Mouse (Mus musculus): ENCODE data around the gene Scn2b. TPM values are rescaled to one million over a fixed set of nuclear protein-coding genes. Genes with fewer than 3 reads are reported as not detected.
A peak's percentile ranks its signal among the peaks of the same experiment; 100 is the strongest.

Gene Scn2b
- polyA plus RNA-seq, 1 experiment from 2014 or later, result 3.9 TPM

GRCm38 (mm10) chr9:45103211-45103979, 14.2 kb upstream of the Scn2b start:
- Histone ChIP-seq H3K9ac (no peak overlapping the region), H3K4me3 (ENCODE audit: low read depth, low read length) (no peak overlapping the region), H3K9me3 (ENCODE audit: low read depth, low read length) (no peaks in the 10 kb centered on the region), H3K4me1 (ENCODE audit: insufficient read depth) (no peaks in the 10 kb centered on the region), H3K36me3 (ENCODE audit: insufficient read depth) (no peaks in the 10 kb centered on the region), H3K27me3 (ENCODE audit: insufficient read depth, low read length) (no peaks in the 10 kb centered on the region), H3K4me2 (no peak overlapping the region), H3K27ac (ENCODE audit: low read depth) (no peak overlapping the region)
- no peak for TF ChIP-seq CTCF (IDR thresholded peaks at IDR 0.05; ENCODE audit: low read depth)
- WGBS, result 47% methylated on average over 11 of the region's 11 CpGs
- ATAC-seq (ENCODE audit: insufficient read depth) (no peak), DNase-seq (no peak)

DNA sequence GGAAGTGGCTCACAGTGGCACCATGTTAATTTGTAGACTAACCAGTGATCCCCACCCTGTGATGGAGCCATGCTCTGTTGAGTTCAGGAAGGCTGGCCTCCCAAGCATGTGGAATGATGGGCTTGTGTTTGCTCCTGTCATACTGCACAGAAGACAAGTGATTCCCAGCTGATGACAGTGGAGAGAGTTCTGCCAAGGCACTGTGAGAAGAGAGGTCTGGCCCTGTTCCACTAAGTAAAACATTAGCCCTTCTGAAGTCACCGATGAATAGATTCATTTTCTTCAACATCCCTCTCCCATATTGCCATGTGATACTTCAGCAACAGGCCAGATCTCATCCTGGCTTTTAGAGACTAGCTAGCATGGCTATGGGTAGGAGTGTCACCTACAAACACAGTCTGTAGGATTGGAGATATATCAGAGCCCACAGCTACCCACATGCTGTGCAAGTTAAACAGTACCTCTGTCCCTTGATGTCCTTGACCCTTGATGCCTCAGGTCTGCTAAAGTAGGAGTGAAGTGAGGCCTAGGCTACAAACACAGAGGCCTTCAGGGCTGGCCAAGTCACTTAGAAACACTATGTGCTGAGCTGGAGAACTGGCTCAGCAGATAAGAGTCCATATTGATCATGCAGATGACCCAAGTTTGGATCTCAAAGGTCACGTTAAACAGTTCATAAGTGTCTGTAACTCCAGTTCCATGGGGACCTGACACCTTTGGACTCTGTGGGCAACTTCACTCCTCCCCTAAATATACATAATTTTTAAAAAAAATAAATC, 11.8 kb upstream of the Scn2b start:
- no peaks in the 10 kb centered on the region for H3K27me3 ChIP-seq (ENCODE audit: insufficient read depth, low read length)
- DNase-seq, result no peak
- no peak overlapping the region for H3K4me2 ChIP-seq
- no peaks in the 10 kb centered on the region for H3K36me3 ChIP-seq (ENCODE audit: insufficient read depth)
- no peaks in the 10 kb centered on the region for H3K4me1 ChIP-seq (ENCODE audit: insufficient read depth)
- no peak overlapping the region for H3K27ac ChIP-seq (ENCODE audit: low read depth)
- H3K9ac ChIP-seq, result no peak overlapping the region
- H3K9me3 ChIP-seq (ENCODE audit: low read depth, low read length), result no peaks in the 10 kb centered on the region
- no peak for TF ChIP-seq CTCF (IDR thresholded peaks at IDR 0.05; ENCODE audit: low read depth)
- H3K4me3 ChIP-seq (ENCODE audit: low read depth, low read length), result no peak overlapping the region
- WGBS, result 69% methylated on average over 2 of the region's 2 CpGs
- no peak for ATAC-seq (ENCODE audit: insufficient read depth)

DNA sequence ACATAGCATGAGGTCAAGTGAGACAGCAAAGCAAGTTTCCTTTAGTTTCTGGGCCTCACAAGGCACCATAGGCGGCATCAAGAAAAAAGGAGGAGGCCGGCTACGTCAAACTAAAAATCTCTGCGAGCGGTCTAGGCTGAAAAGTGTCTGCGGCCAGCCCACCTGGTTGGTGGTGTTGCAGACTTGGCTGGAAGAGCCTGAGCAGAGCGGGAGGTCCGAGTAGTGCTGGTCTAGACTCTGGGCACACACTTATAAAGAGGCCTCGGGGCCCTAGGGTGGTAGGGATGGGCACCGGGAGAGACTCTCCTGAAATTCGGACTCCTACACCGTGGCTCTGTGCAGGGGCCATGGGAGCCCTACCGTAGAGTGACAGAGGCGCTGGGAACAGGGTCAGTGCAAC, 1.9 kb upstream of the Scn2b start:
- DNase-seq (peak; percentile 84), ATAC-seq (ENCODE audit: insufficient read depth) (peak; percentile 71)
- no peak for TF ChIP-seq CTCF (IDR thresholded peaks at IDR 0.05; ENCODE audit: low read depth)
- Histone ChIP-seq H3K36me3 (ENCODE audit: insufficient read depth) (no peaks in the 10 kb centered on the region), H3K27me3 (ENCODE audit: insufficient read depth, low read length) (no peaks in the 10 kb centered on the region), H3K27ac (ENCODE audit: low read depth) (no peak overlapping the region), H3K4me3 (ENCODE audit: low read depth, low read length) (peak overlapping the region; percentile 32), H3K9me3 (ENCODE audit: low read depth, low read length) (no peaks in the 10 kb centered on the region), H3K4me2 (peak overlapping the region; percentile 65), H3K9ac (peak overlapping the region; percentile 42), H3K4me1 (ENCODE audit: insufficient read depth) (peaks cover 7% of the 10 kb centered on the region; the same call in 1 of the 2 replicates)
- WGBS, result 3% methylated on average over 14 of the region's 14 CpGs

- H3K4me2 ChIP-seq, result no peak overlapping the region
- no peaks in the 10 kb centered on the region for H3K36me3 ChIP-seq (ENCODE audit: insufficient read depth)
- no peaks in the 10 kb centered on the region for H3K9me3 ChIP-seq (ENCODE audit: low read depth, low read length)
- peaks cover 7% of the 10 kb centered on the region; the same call in 1 of the 2 replicates for H3K4me1 ChIP-seq (ENCODE audit: insufficient read depth)
- no peak overlapping the region for H3K9ac ChIP-seq
- no peaks in the 10 kb centered on the region for H3K27me3 ChIP-seq (ENCODE audit: insufficient read depth, low read length)
- DNase-seq (no peak), ATAC-seq (ENCODE audit: insufficient read depth) (no peak)
- 50% methylated on average over 9 of the region's 9 CpGs for WGBS
- no peak overlapping the region for H3K27ac ChIP-seq (ENCODE audit: low read depth)
- no peak overlapping the region for H3K4me3 ChIP-seq (ENCODE audit: low read depth, low read length)
- no peak for TF ChIP-seq CTCF (IDR thresholded peaks at IDR 0.05; ENCODE audit: low read depth)
These were observed 763 bp upstream of the Scn2b start for GRCm38 (mm10) chr9:45116819-45117218.

GRCm38 (mm10) chr9:45118552-45118951, 970 bp downstream of the Scn2b start:
- no peak for TF ChIP-seq CTCF (IDR thresholded peaks at IDR 0.05; ENCODE audit: low read depth)
- peak overlapping the region; percentile 73 for H3K4me2 ChIP-seq
- H3K9me3 ChIP-seq (ENCODE audit: low read depth, low read length), result no peaks in the 10 kb centered on the region
- H3K4me3 ChIP-seq (ENCODE audit: low read depth, low read length), result peak overlapping the region; percentile 61
- no peaks in the 10 kb centered on the region for H3K27me3 ChIP-seq (ENCODE audit: insufficient read depth, low read length)
- no peak for DNase-seq
- H3K9ac ChIP-seq, result peak overlapping the region; percentile 76
- ATAC-seq (ENCODE audit: insufficient read depth), result no peak
- no peak overlapping the region for H3K27ac ChIP-seq (ENCODE audit: low read depth)
- no peaks in the 10 kb centered on the region for H3K36me3 ChIP-seq (ENCODE audit: insufficient read depth)
- H3K4me1 ChIP-seq (ENCODE audit: insufficient read depth), result peaks cover 7% of the 10 kb centered on the region; the same call in 1 of the 2 replicates
- 24% methylated on average over 10 of the region's 10 CpGs for WGBS

GRCm38 (mm10) chr9:45119316-45119953, 1.9 kb downstream of the Scn2b start:
- Histone ChIP-seq H3K36me3 (ENCODE audit: insufficient read depth) (no peaks in the 10 kb centered on the region), H3K9me3 (ENCODE audit: low read depth, low read length) (no peaks in the 10 kb centered on the region), H3K9ac (no peak overlapping the region), H3K27me3 (ENCODE audit: insufficient read depth, low read length) (no peaks in the 10 kb centered on the region), H3K4me3 (ENCODE audit: low read depth, low read length) (no peak overlapping the region), H3K4me1 (ENCODE audit: insufficient read depth) (peaks cover 7% of the 10 kb centered on the region; the same call in 1 of the 2 replicates), H3K4me2 (peak overlapping the region; percentile 73), H3K27ac (ENCODE audit: low read depth) (no peak overlapping the region)
- DNase-seq, result peak; percentile 21
- no peak for ATAC-seq (ENCODE audit: insufficient read depth)
- peak; percentile 28; the same call in 1 of the 2 replicates for TF ChIP-seq CTCF (IDR thresholded peaks at IDR 0.05; ENCODE audit: low read depth)
- WGBS, result 91% methylated on average over 8 of the region's 8 CpGs

Data from lung, embryonic 14.5 days (tissue).